Mouse (Mus musculus): ENCODE measurements at regions not wholly inside any gene's neighbourhood (a gene's known extent, or its start where the extent isn't known, plus 50 kb on each side); places are given as distances from the start of the nearest gene placed in this dataset.
A peak's percentile ranks its signal among the peaks of the same experiment; 100 is the strongest.

DNA sequence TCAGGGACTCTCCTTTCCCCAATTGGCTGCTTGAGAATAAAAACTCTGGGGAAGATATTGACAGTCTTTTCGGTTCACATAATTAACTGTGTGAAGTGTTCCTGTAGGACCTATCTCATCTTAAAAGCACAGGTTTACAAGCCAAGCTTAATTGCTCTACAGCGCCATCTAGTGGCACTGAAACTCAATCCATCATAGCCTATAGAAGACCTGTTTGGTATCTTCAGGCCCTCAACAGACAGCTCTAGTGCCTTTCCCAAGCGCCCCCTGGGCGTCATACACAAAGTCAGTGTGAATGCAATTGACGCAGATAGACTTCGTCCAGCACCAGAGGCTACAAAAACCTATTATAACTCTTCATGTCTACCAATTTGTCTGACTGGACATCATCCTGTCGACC, 78.9 kb upstream of the Lsm6 start:
- TF ChIP-seq CTCF (IDR thresholded peaks at IDR 0.05; ENCODE audit: low read depth) (peak; percentile 89), EP300 (IDR thresholded peaks at IDR 0.05; ENCODE audit: low read depth) (no peak)
